Mouse (Mus musculus) heart, embryonic 12.5 days (tissue): ENCODE results near the gene Gspt1. TPM values are rescaled to one million over a fixed set of nuclear protein-coding genes. Genes with fewer than 3 reads are reported as not detected.
A peak's percentile ranks its signal among the peaks of the same experiment; 100 is the strongest.
"Not testable (repeated sequence)": the region's sequence is repeated elsewhere in the genome, so short reads cannot be mapped to it uniquely, and the experiment has no call there.

ENCODE experiments used
- ATAC-seq: fragments of 200-750 bp; cut with Nextera tagmentation; 2 replicates; pipeline ENCODE4 v1.8.0; 2017; ENCODE audit warnings: moderate TSS enrichment, moderate library complexity; ENCODE audit not compliant: insufficient number of reproducible peaks, low FRiP score
- H3K27ac ChIP-seq: fragments of 300-500 bp; sonication (generic); 2 replicates; pipeline ENCODE4 v1.5.1; 2016; ENCODE audit warnings: mild to moderate bottlenecking, moderate library complexity; ENCODE audit not compliant: poor library complexity, severe bottlenecking
- H3K27me3 ChIP-seq: fragments of 300-500 bp; sonication (generic); replicated peaks from 2 replicates; pipeline ENCODE4 v1.6.1; 2016; ENCODE audit warnings: mild to moderate bottlenecking, moderate library complexity
- H3K36me3 ChIP-seq: fragments of 300-500 bp; sonication (generic); 2 replicates; pipeline ENCODE4 v1.6.1; 2016; ENCODE audit warnings: mild to moderate bottlenecking, moderate library complexity
- H3K4me1 ChIP-seq: fragments of 300-500 bp; sonication (generic); replicated peaks from 2 replicates; pipeline ENCODE4 v1.6.1; 2016; ENCODE audit warnings: mild to moderate bottlenecking
- H3K4me2 ChIP-seq: fragments of 300-500 bp; sonication (generic); 2 replicates; pipeline ENCODE4 v1.6.1; 2016; ENCODE audit warnings: mild to moderate bottlenecking, moderate library complexity
- H3K4me3 ChIP-seq: fragments of 300-500 bp; sonication (generic); 2 replicates; pipeline ENCODE4 v1.5.1; 2016; ENCODE audit warnings: mild to moderate bottlenecking
- H3K9ac ChIP-seq: fragments of 300-500 bp; sonication (generic); 2 replicates; pipeline ENCODE4 v1.6.1; 2016; ENCODE audit warnings: mild to moderate bottlenecking, moderate library complexity
- H3K9me3 ChIP-seq: fragments of 300-500 bp; sonication (generic); replicated peaks from 2 replicates; pipeline ENCODE4 v1.6.1; 2016; ENCODE audit warnings: mild to moderate bottlenecking, moderate library complexity
- WGBS: fragments of 180-500 bp; shearing (Covaris S2); methylation state at CpG from one replicate; pipeline ENCODE4 v1.1.7; 2016; 5-methylcytosine and 5-hydroxymethylcytosine counted together
- polyA plus RNA-seq: library from polyadenylated mRNA; unstranded; fragments of >200 nt; fragmentation: Nextera tagmentation; extraction: Ambion mirVana; gene quantifications from 2 replicates; pipeline ENCODE4 v1.2.1, GENCODE M21; 2016

Gspt1 gene
- polyA plus RNA-seq: 74.9 and 77.5 TPM in 2 replicates

GRCm38 (mm10) chr16:11253898-11254722 is at the start of gene Gspt1:
TSS of gene Gspt1 (minus strand) at chr16:11254325.
- ATAC-seq: peak; percentile 97

GRCm38 (mm10) chr16:11303741-11304140 is 49.6 kb upstream of the Gspt1 start:
- H3K4me2 ChIP-seq: no peak overlapping the region
- no peak overlapping the region for H3K27ac ChIP-seq
- no peak overlapping the region for H3K4me3 ChIP-seq
- no peak for ATAC-seq
- H3K36me3 ChIP-seq: no peaks in the 10 kb centered on the region
- no peaks in the 10 kb centered on the region for H3K27me3 ChIP-seq
- no peaks in the 10 kb centered on the region for H3K4me1 ChIP-seq
- no peak overlapping the region for H3K9ac ChIP-seq
- H3K9me3 ChIP-seq: no peaks in the 10 kb centered on the region

More at GRCm38 (mm10) chr16:11253898-11254722, at the start of gene Gspt1:
- peak within 1 kb of the TSS; percentile 69 for H3K4me2 ChIP-seq
- peak within 1 kb of the TSS; percentile 90 for H3K4me3 ChIP-seq
- peak within 1 kb of the TSS; percentile 97 for H3K9ac ChIP-seq
- H3K9me3 ChIP-seq: no peaks in the 10 kb centered on the region
- peaks cover 11% of the 10 kb centered on the region for H3K4me1 ChIP-seq
- H3K27ac ChIP-seq: peak within 1 kb of the TSS; percentile 90
- no peaks in the 10 kb centered on the region for H3K36me3 ChIP-seq
- under 1% methylated on average over 75 of the region's 76 CpGs for WGBS
- H3K27me3 ChIP-seq: no peaks in the 10 kb centered on the region

- 67% methylated on average over 1 of the region's 1 CpGs for WGBS
- not testable (repeated sequence) for ATAC-seq, H3K9me3 ChIP-seq
These were observed 43.6 kb upstream of the Gspt1 start for GRCm38 (mm10) chr16:11297700-11298099.

GRCm38 (mm10) chr16:11295583-11295982 is 41.5 kb upstream of the Gspt1 start:
- not testable (repeated sequence) for H3K4me1 ChIP-seq, H3K27me3 ChIP-seq, H3K4me2 ChIP-seq, H3K9me3 ChIP-seq, H3K36me3 ChIP-seq, H3K9ac ChIP-seq, H3K27ac ChIP-seq, H3K4me3 ChIP-seq, ATAC-seq
- WGBS: 72% methylated on average over 4 of the region's 4 CpGs

More at GRCm38 (mm10) chr16:11297700-11298099, 43.6 kb upstream of the Gspt1 start:
- H3K27ac ChIP-seq, H3K4me1 ChIP-seq, H3K4me3 ChIP-seq, H3K4me2 ChIP-seq, H3K27me3 ChIP-seq, H3K36me3 ChIP-seq, H3K9ac ChIP-seq: not testable (repeated sequence)

- H3K9me3 ChIP-seq: peaks cover 29% of the 10 kb centered on the region
- H3K36me3 ChIP-seq, H3K4me3 ChIP-seq, H3K9ac ChIP-seq, H3K27me3 ChIP-seq, H3K4me2 ChIP-seq, ATAC-seq, H3K4me1 ChIP-seq, H3K27ac ChIP-seq: not testable (repeated sequence)
- WGBS: 87% methylated on average over 8 of the region's 8 CpGs
These were observed 34.7 kb upstream of the Gspt1 start for GRCm38 (mm10) chr16:11288873-11289272.

- Histone ChIP-seq H3K4me3 (no peak overlapping the region), H3K9me3 (peaks cover 21% of the 10 kb centered on the region), H3K36me3 (no peaks in the 10 kb centered on the region), H3K4me2 (no peak overlapping the region), H3K27me3 (no peaks in the 10 kb centered on the region), H3K27ac (no peak overlapping the region), H3K9ac (no peak overlapping the region), H3K4me1 (no peaks in the 10 kb centered on the region)
- no peak for ATAC-seq
- 70% methylated on average over 2 of the region's 2 CpGs for WGBS
These were observed 31.8 kb upstream of the Gspt1 start for GRCm38 (mm10) chr16:11285949-11286348.

GRCm38 (mm10) chr16:11284881-11285280 is 30.8 kb upstream of the Gspt1 start:
- no peak overlapping the region for H3K27ac ChIP-seq
- H3K36me3 ChIP-seq: no peaks in the 10 kb centered on the region
- H3K9ac ChIP-seq: no peak overlapping the region
- WGBS: 79% methylated on average over 2 of the region's 2 CpGs
- no peaks in the 10 kb centered on the region for H3K4me1 ChIP-seq
- H3K4me3 ChIP-seq: no peak overlapping the region
- no peak for ATAC-seq
- no peaks in the 10 kb centered on the region for H3K27me3 ChIP-seq
- H3K4me2 ChIP-seq: no peak overlapping the region
- H3K9me3 ChIP-seq: peaks cover 13% of the 10 kb centered on the region

- WGBS: 76% methylated on average over 5 of the region's 5 CpGs
- Histone ChIP-seq H3K9ac (no peak overlapping the region), H3K27ac (no peak overlapping the region), H3K36me3 (no peaks in the 10 kb centered on the region), H3K9me3 (no peaks in the 10 kb centered on the region), H3K4me2 (no peak overlapping the region), H3K4me1 (no peaks in the 10 kb centered on the region), H3K27me3 (no peaks in the 10 kb centered on the region), H3K4me3 (no peak overlapping the region)
- no peak for ATAC-seq
These were observed 28.6 kb upstream of the Gspt1 start for GRCm38 (mm10) chr16:11282655-11283232.

GRCm38 (mm10) chr16:11278778-11279177 is 24.7 kb upstream of the Gspt1 start:
- ATAC-seq: no peak
- H3K27me3 ChIP-seq: no peaks in the 10 kb centered on the region
- 67% methylated on average over 6 of the region's 6 CpGs for WGBS
- H3K9me3 ChIP-seq: no peaks in the 10 kb centered on the region
- H3K36me3 ChIP-seq: no peaks in the 10 kb centered on the region
- H3K4me2 ChIP-seq: no peak overlapping the region
- H3K27ac ChIP-seq: no peak overlapping the region
- no peak overlapping the region for H3K9ac ChIP-seq
- H3K4me3 ChIP-seq: no peak overlapping the region
- no peaks in the 10 kb centered on the region for H3K4me1 ChIP-seq

- no peaks in the 10 kb centered on the region for H3K4me1 ChIP-seq
- H3K27ac ChIP-seq: no peak overlapping the region
- no peak overlapping the region for H3K4me2 ChIP-seq
- H3K27me3 ChIP-seq: no peaks in the 10 kb centered on the region
- 62% methylated on average over 3 of the region's 3 CpGs for WGBS
- no peak overlapping the region for H3K9ac ChIP-seq
- no peaks in the 10 kb centered on the region for H3K36me3 ChIP-seq
- no peak for ATAC-seq
- no peak overlapping the region for H3K4me3 ChIP-seq
- H3K9me3 ChIP-seq: no peaks in the 10 kb centered on the region
These were observed 22.8 kb upstream of the Gspt1 start for GRCm38 (mm10) chr16:11276888-11277287.

- Histone ChIP-seq H3K4me3 (no peak overlapping the region), H3K4me1 (no peaks in the 10 kb centered on the region), H3K4me2 (no peak overlapping the region), H3K27ac (no peak overlapping the region), H3K9ac (no peak overlapping the region), H3K27me3 (no peaks in the 10 kb centered on the region), H3K36me3 (no peaks in the 10 kb centered on the region), H3K9me3 (no peaks in the 10 kb centered on the region)
- ATAC-seq: no peak
These were observed 16.9 kb upstream of the Gspt1 start for GRCm38 (mm10) chr16:11271073-11271472.
